Mouse (Mus musculus) retina, postnatal 7 days (tissue): ENCODE measurements around the gene Krtap19-4.

Experiments used
- DNase-seq: peaks from one replicate; pipeline ENCODE4 v3.0.0-alpha.2; 2012; ENCODE audit warnings: low read depth, low spot score

The Krtap19-4 gene

GRCm38 (mm10) chr16:88884989-88885388 is at the start of gene Krtap19-4:
TSS of gene Krtap19-4 (minus strand) at chr16:88885089.
- DNase-seq: no peak

- DNase-seq: no peak
Measured at GRCm38 (mm10) chr16:88932165-88932564, 47.3 kb upstream of the Krtap19-4 start, which contains the start of gene Krtap19-9b. TSS of gene Krtap19-9b (minus strand) at chr16:88932265.

DNA sequence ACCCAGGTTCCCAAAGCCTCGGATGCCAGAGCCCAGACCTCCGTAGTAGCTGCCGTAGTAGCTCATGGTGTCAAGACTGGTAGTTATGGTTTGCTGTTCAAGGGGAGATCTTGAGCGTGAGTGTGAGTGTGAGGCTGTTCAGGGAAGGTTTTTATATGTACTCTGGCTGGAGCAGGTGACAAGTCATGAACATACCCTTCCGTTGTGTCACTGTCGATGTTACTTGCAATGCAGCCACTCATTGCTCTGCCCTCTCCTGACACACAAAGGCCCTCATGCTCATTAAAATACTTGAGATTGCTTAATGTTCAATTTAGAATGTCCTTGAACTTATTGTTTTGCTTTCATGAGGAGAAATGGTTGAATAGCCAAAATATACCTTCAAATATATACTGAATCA is 11.5 kb upstream of the Krtap19-4 start, which contains the start of gene Krtap19-5:
Gene Krtap19-5, minus strand, starts transcription at position 101 of the 400 bp plus-strand sequence.
- DNase-seq: no peak

- DNase-seq: no peak
Measured at GRCm38 (mm10) chr16:88886870-88887269, 2.0 kb upstream of the Krtap19-4 start.

DNA sequence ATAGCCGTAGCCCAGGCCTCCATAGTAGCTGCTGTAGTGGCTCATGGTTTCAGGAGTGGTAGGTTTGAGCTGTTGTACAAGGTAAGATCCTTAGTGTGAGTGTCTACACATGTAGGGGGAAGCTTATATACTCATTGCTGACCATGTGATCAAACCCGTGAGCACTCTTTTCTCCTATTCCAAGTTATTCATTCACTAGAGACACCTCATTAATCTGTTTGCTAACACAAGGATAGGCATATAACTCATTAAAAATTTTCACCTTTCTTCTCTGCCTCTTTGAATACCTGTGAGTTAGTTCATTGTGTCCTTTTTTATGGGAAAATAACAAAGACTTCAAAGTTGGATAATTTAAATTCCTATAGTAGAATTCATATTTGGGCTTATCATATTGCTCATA is 7.0 kb downstream of the Krtap19-4 start, which contains the start of gene Krtap19-3:
Gene Krtap19-3, minus strand, starts transcription at position 101 of the 400 bp plus-strand sequence.
- DNase-seq: no peak

- DNase-seq: no peak
Measured at GRCm38 (mm10) chr16:88874169-88874568, 10.7 kb downstream of the Krtap19-4 start, which contains the start of gene Krtap19-2. TSS of gene Krtap19-2 (minus strand) at chr16:88874269.

- DNase-seq: no peak
Measured at GRCm38 (mm10) chr16:88869311-88869710, 15.6 kb downstream of the Krtap19-4 start, which contains the start of gene Krtap19-1. TSS of gene Krtap19-1 (minus strand) at chr16:88869411.

DNA sequence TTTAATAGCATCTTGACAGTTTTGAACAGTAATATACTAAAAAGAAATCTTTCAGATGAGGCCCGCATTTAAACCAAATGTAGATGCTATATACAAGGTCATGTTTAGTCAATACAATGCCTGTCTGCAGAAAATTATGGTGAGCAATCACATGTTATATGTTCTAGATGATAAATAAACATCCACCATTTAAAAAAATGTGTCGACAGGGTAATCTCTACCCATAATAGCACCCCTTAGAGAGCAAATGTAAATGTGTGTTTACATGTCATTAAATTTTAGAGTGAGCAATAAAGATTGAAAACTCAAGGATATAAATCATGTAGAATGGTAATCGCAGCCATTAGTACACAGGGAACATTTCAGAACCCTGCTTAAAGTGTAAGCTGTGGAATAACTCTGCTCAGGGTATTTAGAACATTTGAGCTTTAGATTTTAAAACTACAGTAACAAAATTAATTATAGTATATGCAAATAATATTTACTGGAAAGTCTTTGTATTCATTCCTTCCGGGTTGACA is 19.9 kb downstream of the Krtap19-4 start:
- no peak for DNase-seq

DNA sequence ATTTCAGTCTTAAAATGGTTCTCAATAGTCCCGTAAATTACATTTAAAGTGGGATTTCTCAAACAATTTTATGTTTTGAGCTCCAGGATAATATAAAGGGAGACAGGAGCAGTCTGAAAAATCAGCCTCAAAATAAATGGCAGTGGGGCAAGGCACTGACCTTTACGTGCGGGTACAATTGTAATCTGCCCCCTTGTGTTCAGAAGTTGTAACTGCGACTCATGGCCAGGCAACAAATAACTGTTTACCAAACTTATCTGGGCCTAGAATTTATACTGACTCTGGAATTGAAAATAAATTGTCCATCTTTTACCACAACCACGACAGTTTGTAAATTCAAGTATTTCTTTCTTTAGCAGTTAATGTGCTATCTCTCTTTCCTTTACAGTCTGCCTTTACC is 33.4 kb downstream of the Krtap19-4 start:
- DNase-seq: peak; percentile 5

GRCm38 (mm10) chr16:88848558-88848957 is 36.3 kb downstream of the Krtap19-4 start:
- no peak for DNase-seq

DNA sequence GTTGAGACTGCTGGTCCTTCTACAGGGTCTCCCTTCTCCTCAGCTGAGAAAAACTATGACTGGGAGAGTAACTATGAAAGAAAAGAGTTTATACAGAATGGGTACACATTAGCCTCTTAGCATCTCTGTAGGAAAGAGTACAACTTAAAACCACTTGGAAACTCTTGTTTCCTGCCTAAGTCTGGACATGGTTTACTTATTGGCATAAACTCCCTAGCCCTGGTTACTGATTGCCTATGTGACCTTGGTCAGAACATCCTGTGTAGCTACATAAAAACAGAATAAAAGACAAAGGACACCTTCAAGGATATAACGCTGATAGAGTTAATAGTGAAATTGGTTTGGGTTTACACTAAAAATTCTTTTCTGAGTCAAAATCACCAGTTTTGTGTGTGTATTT is 37.5 kb downstream of the Krtap19-4 start:
- no peak for DNase-seq
